Mouse (Mus musculus) heart, embryonic 11.5 days (tissue): ENCODE measurements around the gene Akirin2. TPM values are rescaled to one million over a fixed set of nuclear protein-coding genes. Genes with fewer than 3 reads are reported as not detected.

Source experiments
- ATAC-seq: fragments of 200-750 bp; cut with Nextera tagmentation; replicated peaks from 2 replicates; pipeline ENCODE4 v1.8.0; 2017; ENCODE audit warnings: moderate library complexity; ENCODE audit not compliant: insufficient number of reproducible peaks, low FRiP score, low TSS enrichment
- H3K27ac ChIP-seq: fragments of 300-500 bp; sonication (generic); 2 replicates; pipeline ENCODE4 v1.5.1; 2014; ENCODE audit warnings: mild to moderate bottlenecking, low read depth, low read length
- H3K27me3 ChIP-seq: fragments of 300-500 bp; sonication (generic); 2 replicates; pipeline ENCODE4 v1.6.1; 2014; ENCODE audit warnings: mild to moderate bottlenecking, low read length, mixed read lengths; ENCODE audit not compliant: control insufficient read depth, insufficient read depth
- H3K36me3 ChIP-seq: fragments of 300-500 bp; sonication (generic); 2 replicates; pipeline ENCODE4 v1.6.1; 2014; ENCODE audit warnings: mild to moderate bottlenecking, low read length, moderate library complexity, mixed read lengths; ENCODE audit not compliant: control insufficient read depth, insufficient read depth
- H3K4me1 ChIP-seq: fragments of 300-500 bp; sonication (generic); 2 replicates; pipeline ENCODE4 v1.6.1; 2014; ENCODE audit warnings: low read length; ENCODE audit not compliant: control insufficient read depth, insufficient read depth
- H3K4me2 ChIP-seq: fragments of 300-500 bp; sonication (generic); 2 replicates; pipeline ENCODE4 v1.6.1; 2014; ENCODE audit warnings: mild to moderate bottlenecking, moderate library complexity
- H3K4me3 ChIP-seq: fragments of 300-500 bp; sonication (generic); 2 replicates; pipeline ENCODE4 v1.5.1; 2014; ENCODE audit warnings: low read depth, low read length
- H3K9ac ChIP-seq: fragments of 300-500 bp; sonication (generic); 2 replicates; pipeline ENCODE4 v1.6.1; 2014; ENCODE audit warnings: mild to moderate bottlenecking, low read depth, low read length, moderate library complexity
- H3K9me3 ChIP-seq: fragments of 300-500 bp; sonication (generic); replicated peaks from 2 replicates; pipeline ENCODE4 v1.6.1; 2016; ENCODE audit warnings: low read length; ENCODE audit not compliant: control insufficient read depth
- WGBS: fragments of 180-500 bp; shearing (Covaris S2); extraction: QIAGEN DNeasy Blood & Tissue Kit; methylation state at CpG from one replicate; pipeline ENCODE4 v1.1.7; 2014; ENCODE audit not compliant: insufficient replicate concordance; 5-methylcytosine and 5-hydroxymethylcytosine counted together
- polyA plus RNA-seq: library from polyadenylated mRNA; unstranded; fragments of >200 nt; fragmentation: Nextera tagmentation; extraction: Ambion mirVana; gene quantifications from 2 replicates; pipeline ENCODE4 v1.2.1, GENCODE M21; 2014

Gene Akirin2
- polyA plus RNA-seq, 1 experiment from 2014 or later: 52.5 TPM

- Histone ChIP-seq H3K4me3 (peak overlapping the region; percentile 88), H3K36me3 (no peaks in the 10 kb centered on the region), H3K4me2 (peak overlapping the region; percentile 78), H3K9me3 (no peaks in the 10 kb centered on the region), H3K27me3 (no peaks in the 10 kb centered on the region), H3K4me1 (peaks cover 9% of the 10 kb centered on the region), H3K27ac (peak overlapping the region; percentile 92), H3K9ac (peak overlapping the region; percentile 99)
- peak; percentile 91 for ATAC-seq
- WGBS: 4% methylated on average over 38 of the region's 38 CpGs
Measured at GRCm38 (mm10) chr4:34549981-34550747, 573 bp upstream of the Akirin2 start.

- Histone ChIP-seq H3K27ac (peak overlapping the region; percentile 92), H3K4me3 (peak overlapping the region; percentile 88), H3K9me3 (no peaks in the 10 kb centered on the region), H3K36me3 (no peaks in the 10 kb centered on the region), H3K9ac (peak overlapping the region; percentile 99), H3K4me2 (peak overlapping the region; percentile 78), H3K4me1 (peaks cover 15% of the 10 kb centered on the region), H3K27me3 (no peaks in the 10 kb centered on the region)
- WGBS: under 1% methylated on average over 48 of the region's 50 CpGs
- peak; percentile 60 for ATAC-seq
Measured at GRCm38 (mm10) chr4:34551098-34551809, 517 bp downstream of the Akirin2 start.

GRCm38 (mm10) chr4:34551966-34552365 lies 1.2 kb downstream of the Akirin2 start:
- Histone ChIP-seq H3K27me3 (no peaks in the 10 kb centered on the region), H3K4me1 (peaks cover 22% of the 10 kb centered on the region), H3K9me3 (no peaks in the 10 kb centered on the region), H3K4me2 (peak overlapping the region; percentile 78), H3K27ac (0 out of 2 replicates have a peak overlapping the region, but pooled peaks have one; percentile 92), H3K36me3 (no peaks in the 10 kb centered on the region), H3K4me3 (peak overlapping the region; percentile 88), H3K9ac (peak overlapping the region; percentile 99)
- ATAC-seq: no peak
- 24% methylated on average over 3 of the region's 3 CpGs for WGBS

GRCm38 (mm10) chr4:34554596-34554995 lies 3.9 kb downstream of the Akirin2 start:
- H3K27me3 ChIP-seq: no peaks in the 10 kb centered on the region
- WGBS: 62% methylated on average over 1 of the region's 1 CpGs
- H3K9ac ChIP-seq: no peak overlapping the region
- ATAC-seq: no peak
- peaks cover 26% of the 10 kb centered on the region for H3K4me1 ChIP-seq
- no peak overlapping the region for H3K4me3 ChIP-seq
- no peaks in the 10 kb centered on the region for H3K36me3 ChIP-seq
- H3K27ac ChIP-seq: no peak overlapping the region
- H3K4me2 ChIP-seq: no peak overlapping the region
- H3K9me3 ChIP-seq: no peaks in the 10 kb centered on the region

GRCm38 (mm10) chr4:34555604-34556003 lies 4.9 kb downstream of the Akirin2 start:
- Histone ChIP-seq H3K4me3 (no peak overlapping the region), H3K27ac (no peak overlapping the region), H3K9me3 (no peaks in the 10 kb centered on the region), H3K4me1 (peaks cover 26% of the 10 kb centered on the region), H3K27me3 (no peaks in the 10 kb centered on the region), H3K4me2 (no peak overlapping the region), H3K9ac (no peak overlapping the region), H3K36me3 (no peaks in the 10 kb centered on the region)
- 91% methylated on average over 3 of the region's 3 CpGs for WGBS
- ATAC-seq: no peak

- no peak overlapping the region for H3K27ac ChIP-seq
- H3K9ac ChIP-seq: no peak overlapping the region
- H3K36me3 ChIP-seq: no peaks in the 10 kb centered on the region
- no peak overlapping the region for H3K4me2 ChIP-seq
- H3K27me3 ChIP-seq: no peaks in the 10 kb centered on the region
- H3K4me3 ChIP-seq: no peak overlapping the region
- H3K9me3 ChIP-seq: no peaks in the 10 kb centered on the region
- peaks cover 26% of the 10 kb centered on the region for H3K4me1 ChIP-seq
- no peak for ATAC-seq
Measured at GRCm38 (mm10) chr4:34556183-34556582, 5.4 kb downstream of the Akirin2 start.

GRCm38 (mm10) chr4:34560971-34561370 lies 10.2 kb downstream of the Akirin2 start:
- H3K9me3 ChIP-seq: no peaks in the 10 kb centered on the region
- no peak for ATAC-seq
- no peak overlapping the region for H3K27ac ChIP-seq
- H3K27me3 ChIP-seq: no peaks in the 10 kb centered on the region
- WGBS: 53% methylated on average over 4 of the region's 4 CpGs
- no peak overlapping the region for H3K4me2 ChIP-seq
- H3K4me1 ChIP-seq: peaks cover 11% of the 10 kb centered on the region; the same call in 1 of the 2 replicates
- H3K9ac ChIP-seq: no peak overlapping the region
- H3K4me3 ChIP-seq: no peak overlapping the region
- H3K36me3 ChIP-seq: peaks cover 2% of the 10 kb centered on the region; the same call in 1 of the 2 replicates

GRCm38 (mm10) chr4:34566226-34566625 lies 15.5 kb downstream of the Akirin2 start:
- no peak overlapping the region for H3K4me2 ChIP-seq
- H3K27me3 ChIP-seq: no peaks in the 10 kb centered on the region
- H3K4me3 ChIP-seq: no peak overlapping the region
- H3K9me3 ChIP-seq: no peaks in the 10 kb centered on the region
- peaks cover 12% of the 10 kb centered on the region for H3K36me3 ChIP-seq
- no peaks in the 10 kb centered on the region for H3K4me1 ChIP-seq
- 88% methylated on average over 6 of the region's 6 CpGs for WGBS
- no peak for ATAC-seq
- no peak overlapping the region for H3K27ac ChIP-seq
- no peak overlapping the region for H3K9ac ChIP-seq
